Mouse (Mus musculus): ENCODE measurements at regions not wholly inside any gene's neighbourhood (a gene's known extent, or its start where the extent isn't known, plus 50 kb on each side); places are given as distances from the start of the nearest gene placed in this dataset.

DNA sequence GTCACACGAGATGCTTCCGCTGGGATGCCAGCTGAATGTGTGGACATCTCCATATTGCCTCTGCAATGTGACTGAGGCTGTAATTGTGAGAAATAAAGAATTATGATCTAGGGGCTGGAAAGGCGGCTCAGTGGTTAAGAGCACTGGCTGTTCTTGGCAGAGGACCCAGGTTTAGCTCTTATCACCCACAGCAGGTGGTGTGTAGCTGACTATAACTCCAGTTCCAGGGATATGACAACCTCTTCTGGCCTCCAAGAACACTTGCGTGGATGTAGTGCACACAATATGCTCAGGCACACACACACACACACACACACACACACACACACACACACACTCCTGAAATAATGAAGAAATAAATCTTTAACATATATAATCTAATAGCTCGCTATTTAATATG lies 232.7 kb upstream of the Kcnab2 start:
- no peak for ATAC-seq (ENCODE audit: low read depth)
- H3K9me3 ChIP-seq, result no peaks in the 10 kb centered on the region
- H3K9ac ChIP-seq, result no peak overlapping the region
- H3K36me3 ChIP-seq, result no peaks in the 10 kb centered on the region
- H3K4me1 ChIP-seq (replicated peaks), result no peaks in the 10 kb centered on the region
- H3K27ac ChIP-seq (replicated peaks), result no peak overlapping the region
- H3K4me3 ChIP-seq, result no peak overlapping the region
- WGBS, result 80% methylated on average over 5 of the region's 5 CpGs
- no peaks in the 10 kb centered on the region for H3K27me3 ChIP-seq
- H3K4me2 ChIP-seq, result no peak overlapping the region

DNA sequence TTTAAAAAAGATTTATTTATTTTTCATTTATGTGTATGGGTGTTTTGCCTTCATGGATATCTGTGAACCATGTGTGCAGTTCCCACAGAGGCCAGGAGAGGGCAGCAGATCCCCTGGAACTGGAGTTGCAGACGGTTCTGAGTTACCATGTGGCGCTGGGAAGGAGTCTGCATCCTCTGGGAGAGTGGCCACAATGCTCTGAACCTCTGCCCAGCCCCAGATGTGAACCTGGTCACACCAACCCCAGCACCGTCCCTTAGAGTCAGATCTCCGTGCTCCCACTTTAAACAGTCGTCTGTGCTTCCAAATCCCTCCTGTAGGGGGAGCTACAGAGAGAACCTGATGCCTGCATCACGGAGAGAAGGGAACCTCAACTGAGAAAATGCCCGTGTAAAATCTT lies 222.5 kb upstream of the Kcnab2 start:
- Histone ChIP-seq H3K4me3 (no peak overlapping the region), H3K4me2 (no peak overlapping the region), H3K4me1 (replicated peaks) (peaks cover 34% of the 10 kb centered on the region), H3K36me3 (no peaks in the 10 kb centered on the region), H3K27ac (replicated peaks) (no peak overlapping the region), H3K9me3 (peaks cover 3% of the 10 kb centered on the region; the same call in 1 of the 2 replicates), H3K27me3 (no peaks in the 10 kb centered on the region), H3K9ac (no peak overlapping the region)
- ATAC-seq (ENCODE audit: low read depth), result no peak
- WGBS, result 77% methylated on average over 7 of the region's 7 CpGs

DNA sequence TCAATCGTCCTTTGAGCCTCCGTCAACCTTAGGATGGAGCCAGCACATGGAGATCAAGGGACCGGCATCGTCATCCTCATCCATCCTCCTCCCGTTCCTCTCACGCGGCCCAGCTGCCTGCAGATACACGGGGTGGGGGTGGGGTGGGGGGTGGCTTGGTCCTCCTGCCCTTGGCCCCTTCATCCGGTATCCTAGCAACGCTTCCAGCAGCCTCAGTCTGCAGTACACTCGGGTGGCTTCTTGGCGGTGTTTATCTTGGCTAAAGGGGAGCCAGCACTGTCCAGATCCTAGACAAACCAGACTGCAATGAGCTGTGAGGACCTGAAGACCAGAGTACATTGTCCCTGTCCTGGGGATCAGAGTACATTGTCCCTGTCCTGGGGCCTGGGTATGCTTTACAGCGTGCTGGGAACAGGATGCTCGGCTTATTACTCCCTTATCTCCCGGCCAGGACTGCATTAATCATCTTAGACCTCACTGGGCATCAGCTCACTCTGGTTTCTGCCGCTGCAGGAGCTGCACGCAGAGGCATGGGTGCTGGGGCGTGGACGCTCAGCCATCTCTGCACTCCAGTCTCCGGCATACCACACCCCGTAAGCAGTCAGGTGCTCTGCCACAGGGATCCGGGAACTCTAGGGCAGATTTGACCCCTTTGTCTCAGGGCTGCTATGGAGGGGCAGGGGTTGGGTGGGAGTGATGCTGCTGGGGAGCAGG lies 219.7 kb upstream of the Kcnab2 start:
- H3K9me3 ChIP-seq, result peaks cover 3% of the 10 kb centered on the region; the same call in 1 of the 2 replicates
- peak overlapping the region; percentile 76 for H3K27ac ChIP-seq (replicated peaks)
- peak; percentile 82 for ATAC-seq (ENCODE audit: low read depth)
- 26% methylated on average over 22 of the region's 22 CpGs for WGBS
- H3K9ac ChIP-seq, result peak overlapping the region; percentile 54
- H3K36me3 ChIP-seq, result no peaks in the 10 kb centered on the region
- H3K27me3 ChIP-seq, result peaks cover 5% of the 10 kb centered on the region; the same call in 1 of the 2 replicates
- H3K4me3 ChIP-seq, result no peak overlapping the region
- peaks cover 48% of the 10 kb centered on the region for H3K4me1 ChIP-seq (replicated peaks)
- H3K4me2 ChIP-seq, result peak overlapping the region; percentile 20; the same call in 1 of the 2 replicates

DNA sequence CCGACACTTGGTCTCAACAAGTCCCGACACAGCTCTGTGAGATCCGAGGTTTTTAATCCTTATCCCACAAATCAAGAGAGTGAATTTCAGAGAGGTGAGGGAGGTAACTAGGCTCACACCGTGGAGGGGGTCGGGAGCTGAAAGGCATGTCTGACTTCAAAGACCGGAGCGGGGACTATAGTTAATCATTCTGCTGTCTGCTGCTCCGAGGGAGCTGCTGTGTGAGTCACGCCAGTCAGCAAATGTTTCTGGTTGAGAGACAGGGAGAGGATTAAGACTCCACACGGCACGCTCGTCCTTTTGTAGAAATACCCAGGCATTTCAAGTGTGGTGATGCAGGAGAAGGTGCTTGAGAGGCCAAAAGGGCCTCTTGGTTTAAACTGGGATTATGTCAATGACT lies 214.1 kb upstream of the Kcnab2 start:
- no peak for ATAC-seq (ENCODE audit: low read depth)
- Histone ChIP-seq H3K27ac (replicated peaks) (peak overlapping the region; percentile 23; the same call in 1 of the 2 replicates), H3K9me3 (no peaks in the 10 kb centered on the region), H3K4me1 (replicated peaks) (peaks cover 24% of the 10 kb centered on the region), H3K27me3 (peaks cover 5% of the 10 kb centered on the region; the same call in 1 of the 2 replicates), H3K4me3 (no peak overlapping the region), H3K9ac (no peak overlapping the region), H3K4me2 (no peak overlapping the region), H3K36me3 (no peaks in the 10 kb centered on the region)
- WGBS, result 33% methylated on average over 12 of the region's 12 CpGs

DNA sequence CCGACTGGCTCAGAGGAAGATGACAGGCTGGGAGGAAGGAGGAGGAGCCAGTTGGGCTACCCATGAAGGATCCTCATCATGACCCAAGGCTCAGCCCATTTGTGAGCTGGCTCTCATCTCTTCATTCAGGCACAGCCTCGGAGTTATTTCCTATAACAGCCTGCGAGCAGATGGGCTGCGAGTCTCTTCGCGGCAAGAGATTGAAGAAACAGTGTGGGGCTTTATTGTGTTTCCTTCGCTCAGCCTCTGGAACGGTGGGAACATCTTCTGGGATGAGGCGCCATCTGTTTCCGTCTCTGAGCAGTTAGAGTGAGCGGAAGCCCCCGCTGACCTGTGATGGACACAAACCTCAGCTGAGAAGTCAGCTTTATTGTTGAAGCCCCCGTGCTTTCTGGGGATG lies 213.6 kb upstream of the Kcnab2 start:
- Histone ChIP-seq H3K27me3 (peaks cover 5% of the 10 kb centered on the region; the same call in 1 of the 2 replicates), H3K4me1 (replicated peaks) (peaks cover 24% of the 10 kb centered on the region), H3K27ac (replicated peaks) (peak overlapping the region; percentile 23; the same call in 1 of the 2 replicates), H3K4me3 (no peak overlapping the region), H3K9me3 (no peaks in the 10 kb centered on the region), H3K9ac (no peak overlapping the region), H3K36me3 (no peaks in the 10 kb centered on the region), H3K4me2 (no peak overlapping the region)
- ATAC-seq (ENCODE audit: low read depth), result no peak
- WGBS, result 61% methylated on average over 13 of the region's 13 CpGs

DNA sequence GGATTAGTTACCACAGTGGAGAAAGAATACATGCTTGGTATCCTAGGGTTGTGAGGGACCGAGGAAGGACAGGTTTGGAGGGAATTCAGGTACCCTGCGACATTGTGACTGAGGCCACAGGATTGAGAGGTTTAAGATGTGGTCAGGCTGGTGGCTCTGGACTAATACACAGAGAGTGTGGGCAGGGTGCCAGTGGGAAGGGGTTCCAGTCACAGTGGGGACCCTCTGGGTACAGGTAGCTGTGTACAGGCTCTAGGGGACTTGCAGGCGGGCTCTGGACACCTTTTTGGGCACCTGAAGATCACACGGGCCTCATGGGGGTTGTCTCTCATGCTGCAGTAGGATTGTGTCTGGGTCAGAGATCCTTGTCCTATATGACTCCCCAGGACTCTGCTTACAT lies 213.1 kb upstream of the Kcnab2 start:
- WGBS, result 86% methylated on average over 4 of the region's 4 CpGs
- Histone ChIP-seq H3K4me2 (no peak overlapping the region), H3K9me3 (no peaks in the 10 kb centered on the region), H3K4me1 (replicated peaks) (peaks cover 25% of the 10 kb centered on the region), H3K27me3 (peaks cover 5% of the 10 kb centered on the region; the same call in 1 of the 2 replicates), H3K27ac (replicated peaks) (no peak overlapping the region), H3K36me3 (no peaks in the 10 kb centered on the region), H3K9ac (no peak overlapping the region), H3K4me3 (no peak overlapping the region)
- no peak for ATAC-seq (ENCODE audit: low read depth)

DNA sequence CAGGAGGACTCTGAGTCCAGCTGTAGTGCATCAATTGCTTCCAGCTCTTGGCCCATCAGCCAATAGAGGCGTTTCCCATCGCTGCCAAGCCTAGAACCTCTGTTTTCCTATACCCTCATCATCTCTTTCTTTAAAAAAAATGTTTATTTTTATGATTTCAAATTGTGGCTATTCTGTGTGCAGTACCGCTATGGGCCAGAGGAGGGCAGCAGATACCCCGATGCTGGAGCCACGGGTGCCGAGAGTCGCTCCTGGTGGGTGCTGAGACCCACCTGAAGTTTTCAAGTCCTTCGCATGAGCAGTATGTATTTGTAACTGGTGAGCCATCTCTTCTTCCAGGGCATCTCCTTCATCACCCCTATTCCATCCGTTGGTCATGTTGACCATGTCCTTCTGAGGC lies 212.2 kb upstream of the Kcnab2 start:
- no peak for ATAC-seq (ENCODE audit: low read depth)
- no peaks in the 10 kb centered on the region for H3K9me3 ChIP-seq
- 83% methylated on average over 9 of the region's 9 CpGs for WGBS

DNA sequence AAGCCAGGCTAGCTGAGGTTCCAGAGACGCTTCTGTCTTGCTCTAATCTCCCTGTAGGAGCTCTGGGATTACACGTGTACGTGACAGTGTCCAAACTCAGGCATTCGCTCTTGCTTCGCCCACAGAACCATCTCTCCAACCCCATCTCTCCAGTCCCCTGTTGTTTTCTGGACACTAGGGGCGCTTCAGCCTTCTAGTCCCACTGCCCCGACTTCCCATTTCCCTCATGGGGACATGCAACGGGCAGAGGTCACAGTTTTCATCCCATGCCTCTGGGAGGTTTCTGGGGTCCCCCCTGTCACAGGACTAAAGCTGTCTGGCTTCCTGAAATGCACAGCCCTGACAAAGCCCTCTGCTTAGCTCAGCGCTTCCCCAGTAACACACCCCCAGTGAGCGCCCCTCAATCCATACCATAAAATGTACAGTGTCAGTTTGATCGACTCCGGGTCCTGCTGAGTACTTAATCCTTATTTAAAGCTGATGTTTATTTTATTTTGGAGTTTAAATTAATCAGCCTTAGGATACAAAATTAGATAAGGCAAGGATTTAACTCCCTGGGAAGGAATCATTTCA lies 208.9 kb upstream of the Kcnab2 start:
- no peak for ATAC-seq (ENCODE audit: low read depth)
- no peaks in the 10 kb centered on the region for H3K27me3 ChIP-seq
- no peaks in the 10 kb centered on the region for H3K36me3 ChIP-seq
- H3K4me2 ChIP-seq, result no peak overlapping the region
- peak overlapping the region; percentile 45; the same call in 1 of the 2 replicates for H3K9ac ChIP-seq
- no peak overlapping the region for H3K4me3 ChIP-seq
- H3K4me1 ChIP-seq (replicated peaks), result peaks cover 11% of the 10 kb centered on the region
- H3K27ac ChIP-seq (replicated peaks), result 0 out of 2 replicates have a peak overlapping the region, but pooled peaks have one; percentile 46
- 62% methylated on average over 12 of the region's 12 CpGs for WGBS
- H3K9me3 ChIP-seq, result peaks cover 8% of the 10 kb centered on the region

More for the DNA sequence above, 212.2 kb upstream of the Kcnab2 start:
- Histone ChIP-seq H3K4me2 (no peak overlapping the region), H3K9ac (no peak overlapping the region), H3K27me3 (peaks cover 1% of the 10 kb centered on the region; the same call in 1 of the 2 replicates), H3K36me3 (no peaks in the 10 kb centered on the region), H3K27ac (replicated peaks) (no peak overlapping the region), H3K4me1 (replicated peaks) (peaks cover 25% of the 10 kb centered on the region), H3K4me3 (no peak overlapping the region)

DNA sequence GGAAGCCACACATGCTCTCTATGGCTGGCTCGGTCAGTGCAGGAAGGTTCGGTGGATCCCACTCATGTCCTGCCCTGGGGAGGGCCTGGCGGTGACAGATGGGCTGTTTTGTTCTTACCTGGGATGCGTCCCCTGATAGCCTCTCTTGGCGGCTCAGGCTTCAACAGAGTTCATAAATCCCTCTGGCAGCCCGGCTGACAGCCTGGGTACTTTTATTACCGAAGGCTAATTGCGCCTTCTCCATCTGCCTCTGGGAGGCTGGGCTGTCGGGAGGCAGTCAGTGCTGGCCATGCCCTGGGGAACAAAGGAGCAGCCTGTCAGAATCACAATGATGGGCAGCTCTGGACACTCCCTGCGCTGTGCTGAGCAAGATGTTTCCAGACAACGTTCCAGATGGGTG lies 196.5 kb upstream of the Kcnab2 start:
- Histone ChIP-seq H3K4me2 (no peak overlapping the region), H3K9me3 (no peaks in the 10 kb centered on the region), H3K4me1 (replicated peaks) (peaks cover 30% of the 10 kb centered on the region), H3K9ac (no peak overlapping the region), H3K27me3 (no peaks in the 10 kb centered on the region), H3K4me3 (no peak overlapping the region), H3K36me3 (no peaks in the 10 kb centered on the region), H3K27ac (replicated peaks) (peak overlapping the region; percentile 64)
- ATAC-seq (ENCODE audit: low read depth), result peak; percentile 85
- WGBS, result 1% methylated on average over 11 of the region's 11 CpGs

DNA sequence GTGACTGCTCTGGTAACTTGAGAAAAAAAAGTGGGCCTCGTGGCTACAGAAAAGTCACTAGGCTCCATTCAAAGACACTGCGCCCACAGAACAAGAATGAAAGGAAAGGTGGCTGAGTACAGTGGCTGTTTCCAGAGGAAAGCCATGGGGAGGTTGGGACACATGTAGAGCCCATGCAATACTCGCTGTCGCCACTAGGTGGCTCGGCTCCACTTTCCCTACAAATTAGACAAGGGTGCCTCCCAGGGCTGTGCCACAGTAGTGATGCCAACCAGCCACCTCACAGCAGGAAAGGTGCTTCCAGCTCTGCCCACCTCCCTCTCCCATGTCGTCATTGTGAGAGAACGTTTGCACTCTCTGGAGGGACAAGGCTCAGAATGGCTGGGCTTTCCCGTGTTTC lies 185.8 kb upstream of the Kcnab2 start:
- no peak overlapping the region for H3K4me3 ChIP-seq
- H3K36me3 ChIP-seq, result no peaks in the 10 kb centered on the region
- no peaks in the 10 kb centered on the region for H3K9me3 ChIP-seq
- no peak overlapping the region for H3K9ac ChIP-seq
- no peak for ATAC-seq (ENCODE audit: low read depth)
- H3K27me3 ChIP-seq, result no peaks in the 10 kb centered on the region
- no peak overlapping the region for H3K27ac ChIP-seq (replicated peaks)
- H3K4me2 ChIP-seq, result no peak overlapping the region
- H3K4me1 ChIP-seq (replicated peaks), result no peaks in the 10 kb centered on the region
- WGBS, result 43% methylated on average over 8 of the region's 8 CpGs

DNA sequence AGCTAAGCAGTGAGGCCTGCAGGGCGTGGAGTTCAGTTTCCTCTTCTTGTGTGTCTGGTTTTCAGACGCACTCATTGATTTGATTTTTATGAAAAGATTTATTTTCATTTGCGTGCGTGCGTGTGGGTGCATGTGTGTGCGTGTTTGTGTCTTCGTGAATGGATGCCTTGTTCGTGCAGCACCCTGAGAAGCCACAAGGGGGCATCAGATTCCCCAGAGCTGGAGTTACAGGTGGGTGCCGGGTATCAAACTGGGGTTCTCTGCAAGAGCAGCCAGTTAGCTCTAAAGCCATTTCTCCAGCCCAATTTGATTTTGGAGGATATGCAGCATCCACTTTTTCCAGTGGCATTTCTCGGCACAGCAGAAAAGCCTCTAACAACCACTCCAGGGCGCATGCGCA lies 185.4 kb upstream of the Kcnab2 start:
- H3K27ac ChIP-seq (replicated peaks), result no peak overlapping the region
- no peak overlapping the region for H3K4me2 ChIP-seq
- no peak overlapping the region for H3K4me3 ChIP-seq
- no peaks in the 10 kb centered on the region for H3K9me3 ChIP-seq
- no peaks in the 10 kb centered on the region for H3K36me3 ChIP-seq
- H3K4me1 ChIP-seq (replicated peaks), result no peaks in the 10 kb centered on the region
- no peak overlapping the region for H3K9ac ChIP-seq
- WGBS, result 92% methylated on average over 12 of the region's 12 CpGs
- no peak for ATAC-seq (ENCODE audit: low read depth)
- H3K27me3 ChIP-seq, result no peaks in the 10 kb centered on the region

DNA sequence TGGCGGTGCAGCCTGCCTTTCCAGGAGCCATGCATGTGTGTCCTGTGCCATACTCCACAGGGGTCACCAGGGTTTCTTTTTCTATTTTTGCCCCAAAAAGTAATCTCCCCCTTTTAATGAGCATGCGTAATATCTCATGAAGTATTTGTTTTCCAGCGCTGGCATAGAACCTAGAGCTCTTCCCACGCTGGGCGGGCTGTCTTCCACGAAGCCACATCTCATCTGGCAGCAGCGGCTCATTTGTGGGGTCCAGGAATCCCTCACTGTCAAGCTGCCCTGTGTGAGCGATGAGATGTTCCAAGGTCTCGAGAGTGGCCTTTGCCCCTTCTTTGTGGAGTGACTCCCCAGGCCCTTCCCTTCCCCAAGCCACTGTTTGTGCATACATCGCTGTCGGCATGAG lies 184.8 kb upstream of the Kcnab2 start:
- Histone ChIP-seq H3K36me3 (no peaks in the 10 kb centered on the region), H3K4me3 (no peak overlapping the region), H3K4me1 (replicated peaks) (no peaks in the 10 kb centered on the region), H3K9ac (no peak overlapping the region), H3K9me3 (no peaks in the 10 kb centered on the region), H3K27me3 (no peaks in the 10 kb centered on the region), H3K27ac (replicated peaks) (no peak overlapping the region), H3K4me2 (no peak overlapping the region)
- 71% methylated on average over 11 of the region's 11 CpGs for WGBS
- ATAC-seq (ENCODE audit: low read depth), result no peak

Data from neural tube, embryonic 13.5 days (tissue).